Mouse (Mus musculus): ENCODE measurements around the gene Olfr994. TPM values are rescaled to one million over a fixed set of nuclear protein-coding genes. Genes with fewer than 3 reads are reported as not detected.

Olfr994 gene
- polyA plus RNA-seq (2016; fragmentation: Nextera tagmentation; extraction: Ambion mirVana): not detected in 2 replicates

- Histone ChIP-seq H3K27me3 (no peaks in the 10 kb centered on the region), H3K36me3 (no peaks in the 10 kb centered on the region), H3K4me2 (replicated peaks) (no peak within 1 kb of the TSS), H3K4me3 (no peak within 1 kb of the TSS), H3K4me1 (no peaks in the 10 kb centered on the region), H3K9me3 (replicated peaks) (no peaks in the 10 kb centered on the region), H3K27ac (no peak within 1 kb of the TSS), H3K9ac (no peak within 1 kb of the TSS)
- ATAC-seq (ENCODE audit: low FRiP score): no peak
- 93% methylated on average over 3 of the region's 3 CpGs for WGBS
Measured at GRCm38 (mm10) chr2:85436351-85436750, at the start of gene Olfr994. TSS of gene Olfr994 (minus strand) at chr2:85436451.

DNA sequence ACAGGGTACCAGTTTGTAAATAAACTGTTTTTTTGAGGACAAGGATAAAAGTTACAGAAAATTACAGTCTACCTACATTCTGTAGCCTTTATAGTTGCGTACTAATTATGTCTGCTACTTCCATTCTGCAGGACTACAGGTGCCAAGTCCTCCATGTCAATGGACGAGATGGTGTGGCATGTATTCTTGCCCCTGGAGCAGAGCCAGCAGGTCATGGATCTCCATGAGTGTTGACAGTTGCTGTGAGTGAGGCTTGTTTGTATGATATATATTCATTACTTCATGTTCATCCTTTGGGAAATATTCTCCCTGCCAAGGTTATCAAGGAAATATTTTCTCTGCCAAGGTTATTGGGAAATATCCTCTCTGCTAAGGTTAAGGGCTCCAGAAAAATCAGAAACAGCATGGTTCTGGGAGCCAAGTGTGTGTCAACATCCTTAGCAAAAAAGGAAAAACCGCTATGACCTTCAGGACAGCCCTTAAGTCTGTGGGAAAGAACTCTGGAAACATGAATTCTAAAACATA lies 30.6 kb upstream of the Olfr994 start:
- no peak for ATAC-seq (ENCODE audit: low FRiP score)
- no peak overlapping the region for H3K4me3 ChIP-seq
- no peaks in the 10 kb centered on the region for H3K27me3 ChIP-seq
- H3K36me3 ChIP-seq: no peaks in the 10 kb centered on the region
- WGBS: 86% methylated on average over 3 of the region's 3 CpGs
- H3K27ac ChIP-seq: no peak overlapping the region
- H3K9me3 ChIP-seq (replicated peaks): no peaks in the 10 kb centered on the region; the same call in 1 of the 2 replicates
- H3K9ac ChIP-seq: no peak overlapping the region
- no peak overlapping the region for H3K4me2 ChIP-seq (replicated peaks)
- H3K4me1 ChIP-seq: no peaks in the 10 kb centered on the region

DNA sequence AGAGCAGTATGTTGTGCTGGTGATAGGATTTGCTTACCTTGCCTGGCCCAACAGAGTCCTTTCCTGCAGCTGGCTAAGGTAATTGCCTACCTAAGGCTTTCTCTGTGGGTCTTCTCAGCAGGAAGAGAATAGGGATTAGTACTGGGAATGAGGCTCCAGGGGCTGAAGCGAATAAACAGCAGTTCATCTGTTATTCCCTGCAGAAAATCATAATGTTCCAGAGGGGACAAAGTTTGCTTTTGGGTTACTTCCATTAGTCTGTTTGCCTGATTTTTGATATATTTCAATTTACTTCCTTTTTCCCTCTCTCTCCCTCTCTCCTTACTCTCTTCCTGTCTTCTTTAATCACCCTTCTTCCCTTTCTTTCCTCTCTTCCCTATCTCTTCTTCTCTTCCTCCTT lies 7.3 kb upstream of the Olfr994 start, which contains the start of gene Olfr995:
TSS of gene Olfr995 (minus strand) at position 101 of the 400 bp plus-strand sequence.
- no peak within 1 kb of the TSS for H3K4me3 ChIP-seq
- no peak within 1 kb of the TSS for H3K9ac ChIP-seq
- no peak within 1 kb of the TSS for H3K4me2 ChIP-seq (replicated peaks)
- no peak for ATAC-seq (ENCODE audit: low FRiP score)
- H3K36me3 ChIP-seq: no peaks in the 10 kb centered on the region
- 41% methylated on average over 1 of the region's 1 CpGs for whole genome bisulfite sequencing
- no peak within 1 kb of the TSS for H3K27ac ChIP-seq
- no peaks in the 10 kb centered on the region for H3K4me1 ChIP-seq
- no peaks in the 10 kb centered on the region for H3K9me3 ChIP-seq (replicated peaks)
- H3K27me3 ChIP-seq: no peaks in the 10 kb centered on the region

DNA sequence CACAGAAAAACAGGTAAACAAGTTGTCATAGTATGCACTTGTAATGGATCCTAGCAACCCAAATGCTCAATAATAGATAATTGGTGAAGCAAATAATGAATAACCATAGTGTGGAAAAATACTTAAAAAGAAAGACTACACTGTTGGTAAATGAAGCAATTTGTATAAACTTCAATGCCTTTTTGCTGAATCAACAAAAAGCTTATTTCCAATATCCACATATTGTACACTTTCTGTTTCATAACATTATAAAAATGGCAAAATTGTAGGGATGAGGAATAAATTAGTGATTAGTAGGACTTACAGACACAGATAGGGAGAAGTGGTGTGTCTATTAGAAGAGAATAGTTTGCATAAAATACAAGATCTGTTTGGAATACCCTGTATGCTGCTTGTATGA lies 6.3 kb upstream of the Olfr994 start:
- no peak overlapping the region for H3K9ac ChIP-seq
- no peaks in the 10 kb centered on the region for H3K4me1 ChIP-seq
- no peak overlapping the region for H3K27ac ChIP-seq
- no peak overlapping the region for H3K4me2 ChIP-seq (replicated peaks)
- no peak overlapping the region for H3K4me3 ChIP-seq
- no peaks in the 10 kb centered on the region for H3K9me3 ChIP-seq (replicated peaks)
- no peaks in the 10 kb centered on the region for H3K36me3 ChIP-seq
- H3K27me3 ChIP-seq: no peaks in the 10 kb centered on the region
- no peak for ATAC-seq (ENCODE audit: low FRiP score)

DNA sequence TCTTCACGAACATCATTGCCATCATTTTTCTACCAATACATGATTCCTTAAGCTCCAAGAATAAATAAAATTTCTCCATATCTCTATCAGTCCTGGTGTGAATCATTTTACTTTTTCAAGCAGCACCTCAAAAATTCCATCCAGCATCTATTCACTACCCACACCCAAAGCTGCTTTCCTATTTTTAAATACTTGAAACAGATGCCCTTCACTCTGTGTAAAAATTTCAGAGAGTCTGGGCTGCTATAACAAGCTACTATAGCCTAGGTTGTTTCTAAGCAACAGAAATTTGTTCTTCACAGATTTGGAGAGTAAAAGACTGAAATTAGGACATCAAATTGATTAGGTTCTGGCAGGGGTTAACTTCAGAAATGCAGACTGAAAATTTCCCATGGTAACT lies 10.4 kb downstream of the Olfr994 start:
- no peak for ATAC-seq (ENCODE audit: low FRiP score)
- no peaks in the 10 kb centered on the region for H3K9me3 ChIP-seq (replicated peaks)
- H3K27ac ChIP-seq: no peak overlapping the region
- no peak overlapping the region for H3K9ac ChIP-seq
- 92% methylated on average over 1 of the region's 1 CpGs for WGBS
- H3K4me1 ChIP-seq: no peaks in the 10 kb centered on the region
- H3K4me3 ChIP-seq: no peak overlapping the region
- no peaks in the 10 kb centered on the region for H3K36me3 ChIP-seq
- H3K27me3 ChIP-seq: no peaks in the 10 kb centered on the region
- H3K4me2 ChIP-seq (replicated peaks): no peak overlapping the region

GRCm38 (mm10) chr2:85414777-85415176 lies 21.5 kb downstream of the Olfr994 start, which contains the start of gene Olfr993:
TSS of gene Olfr993 (minus strand) at chr2:85414877.
- Histone ChIP-seq H3K27me3 (no peaks in the 10 kb centered on the region), H3K9ac (no peak within 1 kb of the TSS), H3K4me3 (no peak within 1 kb of the TSS), H3K36me3 (no peaks in the 10 kb centered on the region), H3K4me1 (no peaks in the 10 kb centered on the region), H3K27ac (no peak within 1 kb of the TSS), H3K9me3 (replicated peaks) (no peaks in the 10 kb centered on the region), H3K4me2 (replicated peaks) (no peak within 1 kb of the TSS)
- no peak for ATAC-seq (ENCODE audit: low FRiP score)

DNA sequence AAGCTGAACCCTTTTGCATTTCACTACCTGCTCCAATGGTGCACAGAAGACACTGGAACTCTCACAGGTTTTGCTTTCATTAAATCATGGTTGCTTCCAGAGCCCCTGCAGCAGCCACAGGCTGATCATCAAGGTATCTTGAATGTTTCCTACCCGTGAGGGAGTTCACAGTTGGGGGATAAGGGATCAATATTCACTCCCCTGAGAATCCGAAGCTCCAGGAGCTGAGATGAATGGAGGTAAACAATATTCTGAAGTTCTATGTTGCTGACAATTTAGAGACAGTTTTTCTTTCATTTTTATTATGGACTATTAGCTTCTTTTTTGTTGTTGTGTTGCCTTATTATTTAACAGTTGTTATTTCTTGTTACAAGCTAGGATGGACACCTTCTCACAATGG lies 26.9 kb downstream of the Olfr994 start, which contains the start of gene Olfr992:
TSS of gene Olfr992 (minus strand) at position 101 of the 400 bp plus-strand sequence.
- WGBS: 63% methylated on average over 2 of the region's 2 CpGs
- no peaks in the 10 kb centered on the region for H3K36me3 ChIP-seq
- no peak for ATAC-seq (ENCODE audit: low FRiP score)

More for the DNA sequence above, 26.9 kb downstream of the Olfr994 start, which contains the start of gene Olfr992:
- H3K9ac ChIP-seq: no peak within 1 kb of the TSS
- H3K4me1 ChIP-seq: no peaks in the 10 kb centered on the region
- H3K4me2 ChIP-seq (replicated peaks): no peak within 1 kb of the TSS
- H3K4me3 ChIP-seq: no peak within 1 kb of the TSS
- H3K9me3 ChIP-seq (replicated peaks): no peaks in the 10 kb centered on the region
- no peak within 1 kb of the TSS for H3K27ac ChIP-seq
- H3K27me3 ChIP-seq: no peaks in the 10 kb centered on the region

Other genes with a start within 250 kb of the Olfr994 start
- gene Lrrc55, start 239.3 kb downstream of the Olfr994 start, polyA plus RNA-seq (2016; fragmentation: Nextera tagmentation; extraction: Ambion mirVana): 3.1 TPM in 2 replicates
- gene Olfr987, start 97.1 kb downstream of the Olfr994 start, polyA plus RNA-seq (2016; fragmentation: Nextera tagmentation; extraction: Ambion mirVana): not detected in 2 replicates
- not detected in 2 replicates for gene Olfr988, start 73.2 kb downstream of the Olfr994 start, polyA plus RNA-seq (2016; fragmentation: Nextera tagmentation; extraction: Ambion mirVana)
- gene Olfr992, start 27.0 kb downstream of the Olfr994 start, polyA plus RNA-seq (2016; fragmentation: Nextera tagmentation; extraction: Ambion mirVana): not detected in 2 replicates
- gene Olfr993, start 21.6 kb downstream of the Olfr994 start, polyA plus RNA-seq (2016; fragmentation: Nextera tagmentation; extraction: Ambion mirVana): not detected in 2 replicates
- gene Olfr995, start 7.2 kb upstream of the Olfr994 start, polyA plus RNA-seq (2016; fragmentation: Nextera tagmentation; extraction: Ambion mirVana): not detected in 2 replicates
- gene 4833423E24Rik, start 82.6 kb upstream of the Olfr994 start, polyA plus RNA-seq (2016; fragmentation: Nextera tagmentation; extraction: Ambion mirVana): 0.09 TPM in 1 of 2 replicates, not detected in the other
- not detected in 2 replicates for gene Olfr996, start 142.8 kb upstream of the Olfr994 start, polyA plus RNA-seq (2016; fragmentation: Nextera tagmentation; extraction: Ambion mirVana)
- not detected in 2 replicates for gene Olfr998, start 152.5 kb upstream of the Olfr994 start, polyA plus RNA-seq (2016; fragmentation: Nextera tagmentation; extraction: Ambion mirVana)
- gene Olfr1000, start 175.5 kb upstream of the Olfr994 start, polyA plus RNA-seq (2016; fragmentation: Nextera tagmentation; extraction: Ambion mirVana): not detected in 2 replicates
- not detected in 2 replicates for gene Olfr1002, start 214.3 kb upstream of the Olfr994 start, polyA plus RNA-seq (2016; fragmentation: Nextera tagmentation; extraction: Ambion mirVana)
- gene Olfr154, start 228.0 kb upstream of the Olfr994 start, polyA plus RNA-seq (2016; fragmentation: Nextera tagmentation; extraction: Ambion mirVana): not detected in 2 replicates
- gene Olfr1006, start 242.3 kb upstream of the Olfr994 start, polyA plus RNA-seq (2016; fragmentation: Nextera tagmentation; extraction: Ambion mirVana): not detected in 2 replicates

Data from hindbrain, embryonic 12.5 days (tissue).